Mouse (Mus musculus) urinary bladder, postnatal 14 days (tissue): ENCODE results near the gene Kifc5b.
"Not testable (repeated sequence)": the region's sequence is repeated elsewhere in the genome, so short reads cannot be mapped to it uniquely, and the experiment has no call there.

ENCODE experiments used
- DNase-seq: peaks from one replicate; pipeline ENCODE4 v3.0.0; 2021; ENCODE audit warnings: low spot score

Gene Kifc5b

DNA sequence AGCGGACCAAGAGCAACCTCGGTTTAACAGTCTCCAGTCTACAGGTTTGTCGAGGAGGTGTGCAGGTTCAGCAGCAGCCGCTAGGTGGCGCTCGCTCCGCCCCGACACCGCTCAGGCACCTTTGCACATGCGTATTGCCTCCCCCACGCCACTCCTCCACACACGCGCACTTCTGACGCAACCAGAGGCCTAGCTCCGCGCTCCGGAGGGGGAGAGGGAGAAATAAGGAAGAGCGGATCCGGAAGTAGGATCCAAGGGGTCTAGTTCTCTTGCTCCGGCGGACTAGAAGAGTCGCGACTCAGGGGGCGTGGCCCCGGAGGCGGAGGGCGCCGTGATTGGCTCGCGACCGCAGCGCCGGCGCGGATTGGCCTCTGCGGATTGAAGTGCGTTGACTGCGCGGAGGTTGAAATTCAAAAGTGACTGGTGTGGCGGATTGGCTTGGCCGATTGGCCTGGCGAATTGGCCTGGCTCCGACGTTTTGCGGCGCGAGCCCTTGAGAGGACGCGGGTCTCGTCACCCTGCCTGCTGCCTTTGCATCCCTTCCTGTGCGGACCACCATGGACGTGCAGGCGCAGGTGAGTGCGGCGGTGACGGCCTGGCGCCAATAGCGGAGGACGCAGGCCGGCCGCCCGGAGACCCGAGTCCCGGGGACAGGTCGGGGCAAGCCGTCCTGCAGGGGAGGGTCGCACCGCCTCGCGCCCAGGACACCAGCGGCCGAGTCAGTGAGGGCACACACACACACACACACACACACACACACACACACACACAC lies at the start of gene Kifc5b:
Gene Kifc5b, plus strand, starts transcription at position 381 of the 772 bp plus-strand sequence.
- peak; percentile 100 for DNase-seq

DNA sequence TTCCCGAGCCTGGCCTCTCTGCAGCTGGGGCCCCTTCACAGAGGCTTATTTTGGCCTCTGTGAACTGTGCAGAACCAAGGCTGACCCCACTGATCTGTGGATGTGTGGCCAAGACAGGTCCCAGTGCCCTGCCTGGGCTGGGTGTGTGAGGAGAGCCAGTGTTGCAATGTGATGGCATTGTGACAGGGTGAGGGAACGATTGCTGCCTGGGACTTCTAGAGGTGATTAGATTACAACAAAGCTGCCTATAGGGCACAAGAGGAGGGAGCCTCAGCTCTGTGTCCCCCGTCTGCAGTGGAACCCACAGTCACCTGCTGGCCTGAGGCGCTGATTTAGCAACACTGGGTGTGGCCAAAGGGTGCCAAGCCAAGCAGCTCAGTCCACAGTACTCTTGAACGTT lies 48.1 kb upstream of the Kifc5b start:
- DNase-seq = no peak

DNA sequence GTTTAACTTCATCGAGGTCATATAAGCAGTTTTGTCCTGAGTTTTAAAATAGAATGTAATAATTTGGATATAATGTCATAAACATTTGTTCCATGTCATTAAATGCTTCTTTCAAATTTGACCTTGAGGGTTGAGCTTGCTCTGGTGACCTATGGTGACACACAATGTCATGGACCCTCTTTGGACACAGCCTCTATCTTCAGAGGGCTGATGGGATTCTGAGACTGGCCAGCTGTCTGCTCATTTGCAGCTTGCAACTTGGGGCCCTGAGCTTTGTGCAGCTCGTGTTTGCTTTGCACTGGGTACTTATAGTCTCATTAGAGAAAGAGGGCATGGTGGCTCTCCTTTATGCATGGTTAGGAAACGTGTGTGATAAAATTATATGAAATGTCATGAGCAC lies 44.0 kb upstream of the Kifc5b start:
- no peak for DNase-seq

DNA sequence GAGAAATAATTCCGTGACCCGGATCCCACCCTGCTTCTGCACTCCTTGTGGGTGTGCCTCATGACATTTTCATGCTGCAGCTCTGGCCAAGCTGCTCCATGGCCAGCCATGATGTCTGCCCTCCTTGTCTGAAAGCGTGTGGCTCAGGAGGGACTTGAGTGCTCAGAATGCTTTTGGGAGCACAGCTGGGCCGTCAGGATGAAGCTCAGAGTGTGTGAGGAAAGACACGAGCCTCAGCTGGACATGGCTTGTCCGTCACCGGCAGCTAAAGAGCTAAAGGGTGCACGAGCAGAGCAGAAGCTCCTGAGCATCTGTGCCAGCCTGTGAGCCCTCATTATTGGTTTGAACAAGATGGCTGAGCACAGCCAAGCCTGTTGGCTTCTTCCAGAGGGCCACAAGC lies 43.4 kb upstream of the Kifc5b start:
- no peak for DNase-seq

DNA sequence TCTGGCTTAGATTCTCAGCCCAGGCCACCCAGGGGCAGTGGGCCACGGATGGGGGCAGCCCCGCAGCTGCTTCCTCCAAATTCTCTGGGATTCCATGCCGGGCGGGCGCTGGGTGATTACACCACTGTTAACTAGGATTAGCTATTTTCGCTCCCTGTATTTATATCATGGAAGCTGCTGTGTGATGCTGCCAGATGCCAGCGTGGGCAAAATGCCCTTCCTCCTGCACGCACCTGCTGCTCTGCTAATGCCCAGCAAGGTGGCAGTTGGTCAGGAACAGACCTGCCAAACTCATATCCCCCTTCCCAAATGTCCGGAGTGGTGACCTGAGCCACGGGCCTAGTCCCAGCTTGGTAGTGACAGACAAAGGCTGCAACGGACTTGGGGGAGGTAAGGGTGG lies 42.3 kb upstream of the Kifc5b start:
- no peak for DNase-seq

DNA sequence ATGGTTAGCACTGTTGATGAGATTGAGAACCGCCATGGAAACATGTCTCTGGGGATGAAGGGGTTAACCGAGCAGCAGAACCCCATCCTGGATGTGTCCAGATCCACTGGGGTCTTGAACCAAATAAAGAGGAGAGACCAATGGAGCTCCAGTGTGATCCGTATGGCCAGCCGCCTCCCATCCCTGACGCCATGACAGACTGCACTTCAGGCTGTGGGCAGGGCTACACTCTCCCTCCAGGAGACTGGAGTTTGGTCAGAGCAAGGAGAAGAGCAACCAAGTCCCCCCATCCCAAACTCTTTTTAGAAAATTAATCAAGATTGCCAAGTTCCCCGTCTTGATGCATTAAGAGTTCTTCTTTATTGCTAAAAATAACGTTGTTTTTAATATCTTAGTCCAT lies 39.0 kb upstream of the Kifc5b start:
- DNase-seq = no peak

DNA sequence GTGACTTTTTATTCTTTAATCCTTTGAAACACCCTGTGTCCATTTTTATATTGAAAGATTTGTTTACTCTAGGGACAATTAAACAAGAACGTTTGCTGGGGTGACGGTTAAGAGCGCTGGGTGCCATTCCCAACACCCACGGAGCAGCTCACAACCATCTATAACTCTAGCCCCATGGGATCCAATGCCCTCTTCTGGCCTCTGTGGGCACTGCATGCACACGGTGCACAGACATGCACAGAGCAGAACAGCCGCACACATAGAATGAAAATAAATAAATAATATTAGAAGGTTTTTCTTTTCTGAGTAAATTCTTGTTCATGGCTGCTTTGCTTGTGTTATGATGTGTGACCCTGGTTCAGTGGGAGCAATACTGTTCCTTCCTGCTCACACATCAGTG lies 37.7 kb upstream of the Kifc5b start:
- no peak for DNase-seq

DNA sequence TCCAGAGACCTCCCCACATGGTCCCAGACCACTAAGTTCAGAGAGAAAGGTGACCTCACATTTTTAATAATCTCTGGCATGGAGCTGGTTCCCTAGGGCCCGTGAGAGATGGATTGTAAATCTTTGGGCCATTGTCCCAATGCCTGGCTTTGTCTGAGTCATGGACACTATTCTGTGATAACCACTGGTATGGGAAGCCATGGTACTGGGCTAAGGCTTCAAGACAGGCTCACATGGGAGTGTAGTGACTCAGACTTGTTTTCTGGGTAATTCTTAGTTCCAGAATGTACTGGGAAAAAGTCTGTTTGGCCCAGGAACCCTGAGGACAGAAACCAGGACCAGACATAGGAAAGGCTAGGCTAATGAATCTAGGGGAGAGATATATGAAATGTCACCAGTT lies 34.2 kb upstream of the Kifc5b start:
- DNase-seq = no peak

DNA sequence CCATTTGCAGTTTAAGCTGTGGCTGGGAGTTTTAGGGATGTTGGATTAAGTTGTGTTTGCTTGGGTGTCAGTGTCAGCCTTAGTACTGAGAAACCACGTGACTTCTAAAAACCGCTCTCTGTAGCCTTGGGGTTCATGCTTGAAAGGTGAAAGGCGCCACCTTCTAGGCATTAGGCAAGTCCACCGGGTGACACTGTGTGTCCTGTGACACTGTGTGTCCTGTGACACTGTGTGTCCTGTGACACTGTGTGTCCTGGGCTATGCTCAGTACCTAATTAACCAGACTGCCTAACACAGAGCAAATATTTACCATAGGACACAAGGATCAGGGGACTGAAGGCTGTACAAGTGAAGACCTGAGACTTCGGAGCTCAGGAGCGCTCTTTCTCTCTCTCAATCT lies 33.3 kb upstream of the Kifc5b start:
- DNase-seq = no peak

DNA sequence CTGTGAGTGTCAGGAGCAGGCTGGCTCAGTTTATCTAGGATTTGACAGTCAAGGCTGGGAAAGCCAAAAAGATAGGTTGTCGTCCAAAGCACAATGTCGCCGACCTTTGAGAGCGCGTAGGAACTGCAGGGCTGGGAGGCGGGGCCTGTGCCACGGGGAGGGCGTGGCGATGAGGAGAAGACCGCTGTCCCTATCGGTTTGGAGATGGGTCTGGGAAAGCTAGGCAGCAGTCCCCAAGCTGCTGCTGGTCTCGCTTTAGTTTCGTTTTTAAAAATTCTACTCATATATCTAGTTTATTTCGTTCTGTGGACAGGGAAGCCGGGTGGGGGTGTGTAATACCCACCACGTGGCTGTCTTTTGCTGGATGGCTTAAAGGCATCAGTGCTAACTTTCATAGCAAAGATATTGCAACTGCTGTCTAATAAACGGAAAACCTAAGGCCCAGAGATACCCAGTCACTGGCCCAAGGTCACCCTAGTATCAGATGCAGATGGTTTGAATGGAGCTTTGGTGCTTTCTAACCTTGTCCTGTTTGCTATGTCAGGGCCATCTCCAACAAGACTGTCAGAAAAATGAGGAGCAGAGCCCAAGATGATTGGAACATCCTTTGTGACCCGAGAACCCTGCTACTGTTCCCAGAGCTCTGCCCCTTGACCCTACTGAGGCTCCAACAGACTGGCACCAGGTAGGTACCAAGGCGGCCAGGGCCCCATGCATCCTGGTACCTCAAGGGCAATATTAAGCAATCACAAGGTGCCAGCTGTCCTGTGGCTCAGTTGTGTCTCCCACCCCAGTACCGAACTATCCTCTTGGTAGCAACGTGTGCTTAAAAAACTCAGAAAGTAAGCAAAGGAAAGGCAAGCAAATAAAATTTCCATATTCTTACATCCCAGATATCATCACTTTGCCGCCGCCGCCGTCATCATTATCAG lies 31.6 kb upstream of the Kifc5b start:
- DNase-seq = peak; percentile 82

DNA sequence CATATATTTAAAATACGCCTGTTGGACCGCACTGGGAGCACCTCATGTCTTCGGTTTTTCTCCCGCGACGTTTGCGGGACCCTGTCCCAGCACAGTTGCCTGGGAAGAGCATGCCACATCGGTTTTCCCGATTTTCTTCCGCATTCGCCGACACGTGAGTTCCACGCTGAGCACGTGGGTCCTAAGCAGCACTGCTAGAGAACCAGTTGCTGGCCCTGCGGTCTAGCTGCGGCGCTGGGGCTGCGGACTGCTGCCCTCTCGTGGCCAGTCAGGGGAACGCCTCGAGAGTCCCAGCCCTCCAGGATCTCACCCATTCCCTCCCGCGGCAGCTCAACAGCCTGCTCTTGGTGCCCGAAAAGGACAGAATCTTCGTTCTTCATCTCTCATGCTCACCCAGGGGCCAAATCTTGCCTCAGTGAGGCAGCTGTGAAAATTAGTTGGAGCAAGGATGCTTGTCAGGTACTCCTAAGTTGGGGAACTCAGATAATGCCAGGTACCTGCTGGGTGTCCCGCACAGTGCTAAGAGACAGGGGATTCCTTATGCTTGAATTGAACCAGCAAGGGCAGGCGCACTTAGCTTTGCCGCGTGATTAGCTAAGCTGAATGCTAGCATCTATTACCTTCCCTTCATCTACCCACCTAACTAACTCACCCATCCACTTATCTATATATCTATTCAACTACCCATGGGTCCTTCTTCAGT lies 30.7 kb upstream of the Kifc5b start:
- DNase-seq = peak; percentile 86

DNA sequence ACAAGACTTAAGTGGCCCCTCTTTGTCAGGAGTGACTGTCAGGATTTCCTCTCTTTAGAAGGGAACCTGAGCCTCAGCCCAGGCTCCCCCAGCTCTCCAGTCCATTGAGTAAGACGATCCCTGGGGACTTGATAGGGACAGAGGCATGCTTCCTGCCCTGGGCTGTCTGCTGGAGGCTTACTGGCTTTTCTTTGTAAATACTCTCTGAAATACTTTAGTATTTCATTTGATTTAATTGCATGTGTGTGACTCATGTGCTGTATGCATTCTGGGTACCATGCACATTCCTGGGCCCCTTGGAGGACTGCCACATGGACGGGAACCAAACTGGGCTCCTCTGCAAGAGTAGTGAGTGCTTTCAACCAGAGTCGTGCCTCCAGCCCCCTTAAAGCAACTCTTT lies 29.0 kb upstream of the Kifc5b start:
- no peak for DNase-seq

DNA sequence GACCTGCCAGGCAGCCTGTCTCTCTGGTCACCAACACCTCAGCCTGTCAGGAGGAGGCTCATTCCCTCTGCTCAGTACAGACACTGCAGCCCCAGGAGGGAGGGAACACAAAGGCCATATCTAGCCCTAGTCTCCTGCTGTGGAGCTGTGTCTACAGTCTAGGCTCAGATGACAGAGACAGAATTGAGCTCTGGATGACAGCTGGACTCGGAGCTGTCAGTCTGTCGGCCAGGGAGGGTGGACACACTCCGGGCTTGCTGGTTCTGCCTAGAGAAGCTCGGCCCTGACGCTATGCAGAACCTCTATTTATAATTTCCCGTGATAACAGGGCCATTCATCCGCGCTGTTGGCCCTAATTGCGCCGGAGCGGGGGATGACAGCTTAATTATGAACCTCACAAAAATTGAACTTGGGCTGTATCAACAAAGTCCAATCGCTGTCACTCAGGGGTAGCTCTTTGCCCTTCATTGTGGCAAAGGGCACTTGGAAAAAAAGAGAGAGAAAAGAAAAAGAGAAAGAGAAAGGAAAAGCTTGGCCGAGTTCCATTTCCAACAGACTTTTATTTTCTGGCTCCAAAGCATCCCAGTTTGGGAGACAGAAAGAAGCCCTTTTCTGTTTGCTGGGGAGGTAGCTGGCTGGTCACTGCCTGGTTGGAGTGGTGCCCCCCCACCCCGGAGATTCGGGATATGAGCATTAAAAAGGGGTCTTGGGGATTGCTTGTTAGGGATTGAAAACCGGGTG lies 24.1 kb upstream of the Kifc5b start:
- DNase-seq = no peak

DNA sequence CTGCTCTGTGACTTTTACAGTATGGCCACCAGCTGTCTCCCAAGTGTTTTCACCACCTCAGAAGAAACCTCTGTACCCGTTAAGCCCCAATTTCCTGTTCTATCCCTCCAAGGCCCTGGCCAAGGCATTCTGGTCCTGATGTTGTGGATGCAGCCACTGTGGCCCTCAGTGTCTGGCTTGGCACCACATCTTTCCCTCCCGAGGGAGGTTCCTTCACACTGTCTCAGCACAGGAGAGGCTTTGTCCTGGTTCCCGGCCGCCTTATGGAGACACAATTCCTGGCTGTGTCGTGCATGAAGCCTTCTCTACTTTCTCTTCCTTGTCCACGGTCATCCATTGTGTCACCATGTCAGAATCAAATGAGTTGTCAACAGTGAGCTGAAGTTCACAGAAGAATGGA lies 23.4 kb upstream of the Kifc5b start:
- DNase-seq = no peak

DNA sequence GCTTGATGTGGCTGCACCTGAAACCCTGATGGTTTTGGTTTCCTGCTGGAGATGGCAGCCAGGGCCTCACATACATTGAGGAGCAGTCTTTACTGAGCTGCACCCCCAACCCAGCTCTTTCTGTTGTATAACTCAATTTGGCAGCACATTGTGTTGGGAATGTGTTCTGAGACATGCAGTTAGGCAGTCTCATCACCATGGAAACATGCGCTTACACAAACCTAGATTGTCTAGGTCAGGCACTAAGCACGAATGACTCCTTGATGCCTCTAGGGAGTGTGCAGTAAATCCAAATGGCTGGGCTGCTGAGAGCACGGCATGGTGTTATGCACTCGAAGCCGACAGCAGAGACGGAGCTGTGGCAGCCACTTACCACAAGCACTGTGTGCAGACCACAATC lies 22.5 kb upstream of the Kifc5b start:
- no peak for DNase-seq

DNA sequence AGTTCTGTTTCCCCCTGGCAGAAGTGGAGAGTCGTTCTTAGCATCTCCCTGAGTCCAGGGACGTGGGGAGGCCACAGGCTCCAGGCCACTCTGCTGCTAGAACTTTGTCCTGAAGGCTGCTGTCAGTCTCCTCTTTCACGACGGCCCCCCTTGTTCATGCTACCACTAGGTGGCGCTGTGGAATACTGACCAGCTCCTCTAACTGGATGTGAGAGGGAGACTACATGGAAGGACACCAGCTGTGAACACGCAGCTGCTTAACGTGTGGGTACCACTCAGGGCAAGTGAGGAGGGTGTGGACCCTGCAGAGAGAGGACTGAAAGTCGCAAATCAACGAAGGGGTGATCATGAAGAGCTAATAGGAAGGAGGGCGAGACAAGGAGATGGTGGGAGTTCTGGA lies 21.3 kb upstream of the Kifc5b start:
- peak; percentile 72 for DNase-seq

DNA sequence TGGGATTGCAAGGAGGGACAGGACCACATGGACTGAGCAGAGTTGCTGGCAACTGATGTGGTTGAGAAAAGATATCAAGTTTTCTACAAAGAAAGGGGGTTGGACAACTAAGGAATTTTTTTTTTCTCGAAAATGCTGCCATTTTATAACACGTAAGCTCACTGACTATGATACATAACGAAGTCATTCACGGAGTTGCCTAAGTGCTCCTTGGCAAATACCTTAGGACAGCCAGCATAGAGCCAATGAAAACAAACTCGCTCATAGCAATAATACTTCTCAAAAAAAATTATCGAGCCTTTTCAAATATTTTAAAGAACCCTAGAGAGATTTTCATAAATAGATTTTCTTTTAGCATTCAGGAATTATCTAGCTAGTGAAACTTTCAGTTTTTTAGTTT lies 16.0 kb upstream of the Kifc5b start:
- no peak for DNase-seq

DNA sequence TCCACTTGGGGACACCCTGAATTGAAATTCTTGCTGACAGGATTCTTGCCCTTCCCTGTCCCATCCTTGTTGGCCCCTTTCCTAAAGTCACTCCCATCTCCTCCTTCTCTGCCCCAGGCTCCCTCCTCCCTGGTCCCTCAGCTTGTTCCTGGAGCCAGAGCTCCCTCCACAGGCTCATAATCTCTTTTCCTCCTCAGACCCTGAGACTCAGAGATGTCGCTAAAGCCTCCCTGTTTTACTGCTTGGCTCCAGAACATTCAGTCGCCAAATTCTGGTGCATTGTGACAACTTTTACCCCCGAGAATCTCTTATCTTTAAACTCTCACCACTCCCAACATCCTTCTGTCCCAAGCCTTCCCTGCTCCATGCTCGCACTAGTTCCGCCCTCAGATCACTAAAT lies 12.6 kb upstream of the Kifc5b start:
- no peak for DNase-seq

DNA sequence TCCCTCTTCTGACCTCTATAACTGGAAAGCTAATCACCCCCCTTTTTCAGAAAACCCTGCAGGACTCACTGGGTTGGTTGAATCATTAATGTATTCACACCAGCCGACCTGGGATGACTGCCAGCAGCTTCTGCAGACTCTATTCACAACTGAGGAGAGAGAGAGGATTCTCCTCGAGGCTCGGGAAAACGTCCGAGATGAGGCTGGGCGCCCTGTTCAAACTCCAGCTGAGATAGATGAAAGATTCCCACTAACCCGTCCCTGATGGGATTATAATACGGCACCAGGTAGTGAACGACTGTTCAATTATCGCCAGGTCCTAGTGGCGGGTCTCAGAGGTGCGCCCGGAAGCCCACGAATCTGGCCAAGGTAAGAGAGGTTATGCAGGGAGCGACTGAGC lies 9.4 kb upstream of the Kifc5b start:
- not testable (repeated sequence) for DNase-seq

DNA sequence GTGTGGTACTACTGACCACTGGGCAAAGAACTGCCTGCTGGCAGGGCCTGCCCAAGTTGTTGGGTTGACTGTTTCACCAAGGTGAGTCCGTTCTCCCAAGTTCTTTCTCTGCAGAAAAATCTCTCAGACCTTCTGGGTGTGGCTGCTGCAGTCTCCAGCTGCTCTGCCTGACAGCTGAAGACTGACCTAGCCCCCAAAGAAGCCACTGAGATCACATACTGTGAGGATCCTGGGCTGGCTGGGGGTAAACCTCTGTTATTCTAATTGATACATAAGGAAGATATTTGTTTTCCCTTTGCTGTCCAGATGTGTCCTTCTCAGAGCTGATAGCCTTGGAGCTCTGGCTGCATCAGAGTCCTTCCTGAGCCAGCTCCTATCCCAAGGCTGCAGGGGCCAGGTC lies 1.6 kb upstream of the Kifc5b start:
- no peak for DNase-seq

DNA sequence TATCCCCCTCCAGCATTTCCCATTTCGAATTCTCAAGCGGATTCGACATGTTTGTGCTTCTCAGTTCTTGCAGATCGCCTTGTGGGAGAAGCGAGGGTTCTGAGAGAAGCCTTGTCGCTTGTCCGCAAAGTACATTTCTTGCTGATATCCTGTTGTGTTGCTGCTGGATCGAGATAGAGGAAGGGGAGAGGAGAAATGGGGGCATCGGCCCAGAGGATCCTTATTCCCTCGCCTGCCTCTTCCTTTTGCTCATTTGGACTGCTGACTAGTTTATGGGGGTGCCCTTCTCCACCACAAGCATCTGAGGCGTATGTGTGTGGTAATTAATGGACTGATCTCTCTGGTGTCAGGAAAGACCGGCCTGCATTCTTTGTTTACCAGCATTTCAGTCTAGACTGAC lies 669 bp downstream of the Kifc5b start:
- not testable (repeated sequence) for DNase-seq

DNA sequence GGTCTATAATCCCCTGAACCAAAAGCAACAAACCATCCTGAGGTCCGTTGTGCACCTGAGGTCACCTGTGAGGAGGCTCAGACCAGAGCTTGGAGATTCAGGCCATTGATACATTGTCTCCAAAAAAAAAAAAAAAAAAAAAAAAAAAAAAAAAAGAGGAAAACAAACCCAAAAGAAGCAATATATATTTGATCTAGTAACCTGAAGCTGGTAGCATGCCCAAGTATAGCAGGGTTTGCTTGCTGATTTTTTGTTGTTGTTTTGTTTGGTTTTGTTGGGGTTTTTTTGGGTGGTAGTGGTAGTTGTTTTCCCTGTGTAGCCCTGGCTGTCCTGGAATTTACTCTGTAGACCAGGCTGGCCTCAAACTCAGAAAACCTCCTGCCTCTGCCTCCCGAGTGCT lies 1.5 kb downstream of the Kifc5b start:
- no peak for DNase-seq
